Mouse (Mus musculus) stomach, postnatal 0 days (tissue): ENCODE data around the gene Pik3c2b.

Experiments used
- CTCF ChIP-seq: IDR thresholded peaks from 2 replicates; pipeline ENCODE4 v1.5.1; 2016; ENCODE audit warnings: antibody characterized with exemption, low read depth, mild to moderate bottlenecking, moderate library complexity
- EP300 ChIP-seq: optimal IDR thresholded peaks from 2 replicates; pipeline ENCODE3; 2016; ENCODE audit warnings: antibody characterized with exemption

GRCm38 (mm10) chr1:133083003-133083546 lies 37.6 kb downstream of the Pik3c2b start:
- TF ChIP-seq EP300 (no peak), CTCF (no peak)
